Mouse (Mus musculus): Measurements from ENCODE around the gene C87436.

GRCm38 (mm10) chr6:86485943-86486640 lies 47.9 kb downstream of the C87436 start:
- TF ChIP-seq CTCF (IDR thresholded peaks at IDR 0.05; ENCODE audit: low read depth, low read length), result no peak
- no peak for TF ChIP-seq POLR2A (IDR thresholded peaks at IDR 0.05; ENCODE audit: borderline replicate concordance, low read depth, low read length)
